Mouse (Mus musculus): ENCODE data around the gene Hspg2. TPM values are rescaled to one million over a fixed set of nuclear protein-coding genes. Genes with fewer than 3 reads are reported as not detected.

The Hspg2 gene
- polyA plus RNA-seq (2015; fragmentation: Illumina TruSeq; extraction: RNeasy Lipid Tissue Mini Kit (QIAGEN cat#74804); ENCODE audit: insufficient read depth, low read depth, low replicate concordance), result 60.2 TPM

DNA sequence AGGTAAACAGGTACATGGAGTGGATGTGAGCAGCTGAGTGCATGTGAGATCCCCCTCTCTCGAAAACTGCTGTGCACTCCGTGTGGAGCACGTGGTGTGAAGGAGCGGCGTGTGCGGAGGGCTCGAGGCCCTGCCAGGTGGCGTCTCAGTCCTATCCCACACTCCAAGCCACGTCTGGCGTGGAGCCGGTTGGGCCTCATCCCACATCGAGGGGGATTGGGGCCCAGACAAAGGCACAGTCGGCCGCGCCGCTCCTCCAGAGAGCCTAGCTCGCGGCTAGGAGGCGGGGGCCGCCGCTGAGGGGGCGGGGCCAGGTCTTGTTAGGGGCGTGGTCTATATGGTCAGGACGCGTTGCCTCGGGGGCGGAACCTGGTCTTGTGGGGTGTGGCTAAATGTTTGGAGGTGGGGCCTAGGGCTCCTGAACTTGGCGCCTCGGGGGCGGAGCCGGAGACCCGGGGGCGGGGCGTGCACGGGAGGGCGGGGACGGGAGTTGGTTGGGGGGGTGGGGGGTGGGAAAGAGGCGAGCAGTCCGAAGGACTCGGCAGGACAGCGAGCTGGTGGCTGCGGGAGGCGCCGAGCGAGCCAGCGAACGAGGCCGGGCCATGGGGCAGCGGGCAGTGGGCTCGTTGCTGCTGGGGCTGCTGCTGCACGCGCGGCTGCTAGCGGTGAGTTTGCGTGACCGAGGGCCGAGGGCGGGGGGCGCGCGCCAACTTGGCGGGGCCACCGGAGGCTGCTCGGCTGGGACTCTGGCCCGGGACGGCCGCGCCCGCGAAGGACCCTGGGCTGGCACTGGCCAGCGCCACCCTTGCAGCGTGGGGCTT is at the start of gene Hspg2:
Gene Hspg2, plus strand, starts transcription at position 510 of the 821 bp plus-strand sequence.

DNA sequence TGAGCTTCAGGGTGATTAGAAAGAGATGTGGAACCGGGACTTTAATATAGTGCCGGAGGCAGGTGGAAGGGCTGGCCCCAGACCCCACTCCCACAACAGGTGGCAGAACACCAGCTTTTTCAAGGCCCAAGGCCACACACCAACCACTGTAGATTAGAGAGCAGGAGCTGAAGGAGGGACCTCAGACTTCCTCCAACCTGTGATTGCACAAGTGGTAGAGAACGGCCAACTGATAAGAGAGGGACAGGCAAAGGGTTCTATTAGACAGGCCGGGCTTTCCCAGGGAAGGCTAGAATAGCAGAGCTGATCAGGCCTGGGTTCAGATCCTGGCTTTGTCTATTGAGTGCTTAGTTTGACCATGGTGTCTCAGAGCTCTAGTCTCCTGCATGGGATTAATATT is 38.1 kb upstream of the Hspg2 start, which contains the start of gene Cela3b:
Gene Cela3b, minus strand, starts transcription at position 39 of the 400 bp plus-strand sequence.

DNA sequence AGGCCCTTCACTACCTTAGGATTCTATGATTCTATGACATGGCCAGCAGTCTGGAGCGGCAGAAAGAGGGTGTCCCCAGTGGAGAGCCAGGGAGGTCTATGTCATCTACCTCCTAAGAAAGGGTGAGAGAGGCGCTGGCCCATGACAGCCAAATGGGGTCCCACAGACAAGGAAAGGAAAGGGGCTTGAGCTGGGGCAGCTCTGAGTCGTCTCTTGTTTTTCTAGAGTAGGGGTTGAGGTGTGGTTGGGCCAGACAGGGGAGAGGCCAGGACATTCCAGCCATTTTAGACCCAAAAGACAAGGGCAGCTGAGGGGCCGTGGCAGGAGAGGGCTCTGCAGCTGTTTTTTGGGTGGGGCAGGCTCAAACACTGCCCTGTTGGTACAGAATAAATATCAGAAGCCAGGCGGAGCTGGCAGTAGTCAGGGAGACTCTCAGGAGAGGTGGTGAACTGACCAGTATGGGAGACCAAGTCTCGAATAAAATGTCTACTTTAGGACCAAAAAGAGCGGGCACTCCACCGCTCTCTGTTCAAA is 15.3 kb upstream of the Hspg2 start, which contains the start of gene 1700013G24Rik:
Gene 1700013G24Rik, plus strand, starts transcription at position 51 of the 534 bp plus-strand sequence.

DNA sequence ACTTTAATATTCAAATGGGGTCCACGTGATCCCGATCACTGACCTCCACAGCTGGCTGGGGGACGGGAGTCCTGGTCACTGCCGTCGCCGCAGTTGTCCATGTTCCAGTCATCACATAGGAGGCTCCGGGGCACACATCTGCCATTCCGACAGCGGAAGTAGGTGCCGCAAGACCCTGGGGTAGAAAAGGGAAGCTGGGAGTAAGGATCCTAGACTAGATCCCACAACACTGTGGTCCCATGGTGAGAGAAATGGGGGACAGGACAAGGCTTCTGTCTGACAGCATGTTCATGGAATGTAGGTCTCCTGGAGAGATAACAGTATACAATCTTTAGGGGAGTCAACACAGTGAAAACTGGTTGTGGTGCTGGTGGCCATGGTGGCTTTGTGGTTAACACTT is 105.9 kb downstream of the Hspg2 start, which contains the start of gene Ldlrad2:
Gene Ldlrad2, minus strand, starts transcription at position 101 of the 400 bp plus-strand sequence.

DNA sequence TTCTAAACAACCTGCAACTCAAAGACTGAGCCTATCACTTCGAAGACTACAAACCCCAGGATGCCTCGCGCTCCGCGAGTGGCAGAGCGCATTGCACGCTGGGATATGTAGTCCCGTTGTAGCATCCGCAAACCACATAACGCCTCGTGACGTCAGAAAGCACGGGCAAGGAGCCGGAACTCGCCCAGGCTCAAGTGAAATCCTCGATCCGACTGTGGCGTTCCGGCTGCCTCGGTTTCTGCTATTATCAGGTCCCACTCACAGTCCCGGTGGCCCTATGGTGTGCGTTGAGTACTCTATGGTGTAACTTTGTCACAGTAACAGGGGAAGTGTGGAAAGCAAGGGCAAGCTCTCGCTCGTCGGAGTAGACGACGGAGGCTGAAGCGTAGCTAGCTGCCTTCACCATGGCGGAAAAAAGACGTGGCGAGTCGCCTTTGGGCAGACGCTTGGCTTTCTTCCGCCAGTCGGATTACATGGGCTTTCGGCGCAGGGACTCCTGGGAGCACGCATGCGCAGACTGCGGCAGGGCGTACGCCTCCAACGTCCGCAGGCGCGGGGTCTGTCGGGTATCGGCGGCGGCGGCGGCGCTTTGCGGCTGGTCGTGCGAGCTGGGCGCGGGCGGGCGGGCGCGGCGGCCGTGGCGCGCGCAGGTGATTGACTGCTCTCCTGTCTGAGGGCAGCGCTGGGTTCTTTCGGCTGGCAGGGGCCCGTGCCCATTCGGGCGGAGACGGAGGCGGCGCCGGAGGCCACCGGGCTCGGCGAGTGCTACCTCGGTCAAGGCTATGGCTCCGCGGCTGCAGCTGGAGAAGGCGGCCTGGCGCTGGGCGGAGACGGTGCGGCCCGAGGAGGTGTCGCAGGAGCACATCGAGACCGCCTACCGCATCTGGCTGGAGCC is 125.3 kb downstream of the Hspg2 start, which contains the start of gene Usp48:
Gene Usp48, plus strand, starts transcription at position 155 of the 895 bp plus-strand sequence.

Other genes with a start within 250 kb of the Hspg2 start
- gene Wnt4, start 191.3 kb upstream of the Hspg2 start, polyA plus RNA-seq (2015; fragmentation: Illumina TruSeq; extraction: RNeasy Lipid Tissue Mini Kit (QIAGEN cat#74804); ENCODE audit: insufficient read depth, low read depth, low replicate concordance), result 6.8 TPM
- gene Cdc42, start 111.0 kb upstream of the Hspg2 start, polyA plus RNA-seq (2015; fragmentation: Illumina TruSeq; extraction: RNeasy Lipid Tissue Mini Kit (QIAGEN cat#74804); ENCODE audit: insufficient read depth, low read depth, low replicate concordance), result 58.1 TPM
- gene Cela3a, start 59.0 kb upstream of the Hspg2 start, polyA plus RNA-seq (2015; fragmentation: Illumina TruSeq; extraction: RNeasy Lipid Tissue Mini Kit (QIAGEN cat#74804); ENCODE audit: insufficient read depth, low read depth, low replicate concordance), result 22.1 TPM
- 23,927 TPM for gene Cela3b, start 38.2 kb upstream of the Hspg2 start, polyA plus RNA-seq (2015; fragmentation: Illumina TruSeq; extraction: RNeasy Lipid Tissue Mini Kit (QIAGEN cat#74804); ENCODE audit: insufficient read depth, low read depth, low replicate concordance)
- not detected for gene 1700013G24Rik, start 15.5 kb upstream of the Hspg2 start, polyA plus RNA-seq (2015; fragmentation: Illumina TruSeq; extraction: RNeasy Lipid Tissue Mini Kit (QIAGEN cat#74804); ENCODE audit: insufficient read depth, low read depth, low replicate concordance)
- not detected for gene Ldlrad2, start 105.8 kb downstream of the Hspg2 start, polyA plus RNA-seq (2015; fragmentation: Illumina TruSeq; extraction: RNeasy Lipid Tissue Mini Kit (QIAGEN cat#74804); ENCODE audit: insufficient read depth, low read depth, low replicate concordance)
- 52.4 TPM for gene Usp48, start 125.0 kb downstream of the Hspg2 start, polyA plus RNA-seq (2015; fragmentation: Illumina TruSeq; extraction: RNeasy Lipid Tissue Mini Kit (QIAGEN cat#74804); ENCODE audit: insufficient read depth, low read depth, low replicate concordance)
- 215 TPM for gene Rap1gap, start 196.0 kb downstream of the Hspg2 start, polyA plus RNA-seq (2015; fragmentation: Illumina TruSeq; extraction: RNeasy Lipid Tissue Mini Kit (QIAGEN cat#74804); ENCODE audit: insufficient read depth, low read depth, low replicate concordance)